Mouse (Mus musculus) limb, embryonic 11.5 days (tissue): ENCODE results near the gene Gm28729. TPM values are rescaled to one million over a fixed set of nuclear protein-coding genes. Genes with fewer than 3 reads are reported as not detected.

ENCODE experiments used
- ATAC-seq: fragments of 200-750 bp; cut with Nextera tagmentation; 2 replicates; pipeline ENCODE4 v1.8.0; 2017; ENCODE audit warnings: low read depth; ENCODE audit not compliant: insufficient number of reproducible peaks, low FRiP score, low TSS enrichment
- DNase-seq: peaks from one replicate; pipeline ENCODE4 v3.0.0-alpha.2; 2015; ENCODE audit warnings: low spot score
- H3K27ac ChIP-seq: fragments of 300-500 bp; sonication (generic); replicated peaks from 2 replicates; pipeline ENCODE4 v1.5.1; 2014; ENCODE audit warnings: low read depth, mild to moderate bottlenecking, low read length
- H3K27me3 ChIP-seq: fragments of 300-500 bp; sonication (generic); 2 replicates; pipeline ENCODE4 v1.6.1; 2014; ENCODE audit warnings: mild to moderate bottlenecking, low read length, mixed read lengths; ENCODE audit not compliant: control insufficient read depth, insufficient read depth
- H3K36me3 ChIP-seq: fragments of 300-500 bp; sonication (generic); 2 replicates; pipeline ENCODE4 v1.6.1; 2014; ENCODE audit warnings: mild to moderate bottlenecking, low read length, moderate library complexity, mixed read lengths; ENCODE audit not compliant: control insufficient read depth, insufficient read depth
- H3K4me1 ChIP-seq: fragments of 300-500 bp; sonication (generic); 2 replicates; pipeline ENCODE4 v1.6.1; 2014; ENCODE audit warnings: low read length, mixed read lengths; ENCODE audit not compliant: control insufficient read depth, insufficient read depth
- H3K4me2 ChIP-seq: fragments of 300-500 bp; sonication (generic); 2 replicates; pipeline ENCODE4 v1.6.1; 2014; ENCODE audit warnings: low read depth, mild to moderate bottlenecking, moderate library complexity; ENCODE audit not compliant: severe bottlenecking
- H3K4me3 ChIP-seq: fragments of 300-500 bp; sonication (generic); 2 replicates; pipeline ENCODE4 v1.5.1; 2014; ENCODE audit warnings: low read depth, low read length
- H3K9ac ChIP-seq: fragments of 300-500 bp; sonication (generic); 2 replicates; pipeline ENCODE4 v1.6.1; 2014; ENCODE audit warnings: mild to moderate bottlenecking, low read length
- H3K9me3 ChIP-seq: fragments of 300-500 bp; sonication (generic); 2 replicates; pipeline ENCODE4 v1.6.1; 2016; ENCODE audit warnings: low read length; ENCODE audit not compliant: control insufficient read depth
- WGBS: fragments of 180-500 bp; shearing (Covaris S2); extraction: QIAGEN DNeasy Blood & Tissue Kit; methylation state at CpG from one replicate; pipeline ENCODE4 v1.1.7; 2014; 5-methylcytosine and 5-hydroxymethylcytosine counted together
- polyA plus RNA-seq: library from polyadenylated mRNA; unstranded; fragments of >200 nt; fragmentation: Nextera tagmentation; extraction: Ambion mirVana; gene quantifications from 2 replicates; pipeline ENCODE4 v1.2.1, GENCODE M21; 2014

Gm28729 gene
- not detected in 2 replicates for polyA plus RNA-seq

DNA sequence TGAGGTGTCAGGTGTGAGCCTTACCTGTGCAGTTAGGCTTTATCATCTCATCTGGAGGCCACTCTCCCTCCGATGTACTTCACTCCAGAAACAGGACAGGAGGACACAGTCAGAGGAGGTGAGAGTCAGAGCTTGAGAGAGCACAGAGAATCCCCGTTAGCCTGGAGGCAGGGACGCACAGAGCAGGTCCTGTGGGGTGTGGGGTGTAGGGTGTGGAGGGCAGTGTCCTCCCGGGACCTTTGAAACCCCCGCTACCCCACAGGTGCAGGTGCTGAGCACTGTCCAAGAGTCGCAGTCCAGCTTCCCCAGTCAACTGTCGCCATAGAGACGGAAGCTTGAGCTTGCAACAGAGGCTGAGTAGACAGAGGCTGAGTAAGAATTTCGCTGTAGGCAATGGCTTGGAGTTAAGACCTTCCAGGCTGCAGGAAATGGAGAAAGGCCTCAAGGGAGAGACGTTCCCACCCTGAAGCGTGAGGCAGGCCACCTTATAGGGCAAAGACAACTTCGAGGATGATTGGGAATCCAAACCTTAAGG is at the start of gene Gm28729:
Gm28729 (minus strand) TSS at position 293 of the 535 bp plus-strand sequence.
- no peak within 1 kb of the TSS for H3K27ac ChIP-seq
- H3K9me3 ChIP-seq = no peaks in the 10 kb centered on the region; the same call in 1 of the 2 replicates
- 64% methylated on average over 12 of the region's 12 CpGs for WGBS
- 0 out of 2 replicates have a peak, but pooled peaks have one; percentile 26 for ATAC-seq
- H3K4me1 ChIP-seq = no peaks in the 10 kb centered on the region
- no peak within 1 kb of the TSS for H3K4me2 ChIP-seq
- H3K4me3 ChIP-seq = no peak within 1 kb of the TSS
- no peak for DNase-seq
- no peaks in the 10 kb centered on the region for H3K36me3 ChIP-seq
- no peaks in the 10 kb centered on the region for H3K27me3 ChIP-seq
- H3K9ac ChIP-seq = no peak within 1 kb of the TSS

DNA sequence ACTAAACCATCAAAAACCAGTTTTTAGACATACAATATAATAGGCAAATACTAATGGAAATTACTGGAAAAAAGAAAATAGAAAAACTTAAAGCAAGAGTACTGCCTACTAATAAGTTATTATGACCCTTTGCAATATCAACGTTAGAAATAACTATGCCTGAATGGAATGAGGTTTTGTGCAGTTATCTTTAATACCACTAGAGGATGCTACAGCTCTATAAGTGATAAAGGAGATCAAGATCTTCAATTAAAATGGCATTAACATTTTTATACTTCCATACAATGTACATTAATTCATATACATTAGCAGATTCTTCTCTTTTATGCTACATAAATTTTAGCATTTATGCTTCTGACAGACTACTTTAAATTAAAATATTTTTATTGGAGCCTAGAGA is 48.2 kb upstream of the Gm28729 start:
- 32% methylated on average over 1 of the region's 1 CpGs for WGBS
- no peak overlapping the region for H3K4me3 ChIP-seq
- DNase-seq (no peak), ATAC-seq (no peak)
- peaks cover 4% of the 10 kb centered on the region; the same call in 1 of the 2 replicates for H3K4me1 ChIP-seq
- H3K4me2 ChIP-seq = no peak overlapping the region
- no peak overlapping the region for H3K27ac ChIP-seq
- H3K27me3 ChIP-seq = no peaks in the 10 kb centered on the region
- H3K36me3 ChIP-seq = no peaks in the 10 kb centered on the region
- H3K9ac ChIP-seq = no peak overlapping the region
- no peaks in the 10 kb centered on the region for H3K9me3 ChIP-seq

DNA sequence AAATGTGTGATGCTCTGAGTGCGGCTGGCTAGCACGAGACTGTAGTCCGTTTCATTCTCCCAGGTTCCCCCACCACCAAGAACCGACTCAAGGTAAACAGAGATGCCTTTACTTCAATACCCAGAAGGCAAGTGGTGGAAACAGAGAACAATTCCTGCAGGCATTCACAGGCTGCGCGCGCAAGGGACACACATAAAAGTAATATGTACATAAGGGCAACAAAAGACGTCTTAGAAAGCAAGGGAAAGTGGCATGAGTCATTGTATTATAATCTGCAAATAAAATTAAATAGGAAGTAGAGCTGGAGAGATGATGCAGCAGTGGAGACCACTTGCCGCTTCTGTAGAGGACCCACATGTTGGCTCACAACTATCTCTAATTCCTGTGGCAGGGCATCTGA is 47.7 kb upstream of the Gm28729 start:
- H3K27ac ChIP-seq = no peak overlapping the region
- H3K4me2 ChIP-seq = no peak overlapping the region
- no peaks in the 10 kb centered on the region for H3K9me3 ChIP-seq
- no peak for ATAC-seq
- H3K9ac ChIP-seq = no peak overlapping the region
- no peaks in the 10 kb centered on the region for H3K27me3 ChIP-seq
- DNase-seq = no peak
- H3K4me3 ChIP-seq = no peak overlapping the region
- WGBS = 91% methylated on average over 9 of the region's 9 CpGs
- H3K4me1 ChIP-seq = peaks cover 4% of the 10 kb centered on the region; the same call in 1 of the 2 replicates
- H3K36me3 ChIP-seq = no peaks in the 10 kb centered on the region

DNA sequence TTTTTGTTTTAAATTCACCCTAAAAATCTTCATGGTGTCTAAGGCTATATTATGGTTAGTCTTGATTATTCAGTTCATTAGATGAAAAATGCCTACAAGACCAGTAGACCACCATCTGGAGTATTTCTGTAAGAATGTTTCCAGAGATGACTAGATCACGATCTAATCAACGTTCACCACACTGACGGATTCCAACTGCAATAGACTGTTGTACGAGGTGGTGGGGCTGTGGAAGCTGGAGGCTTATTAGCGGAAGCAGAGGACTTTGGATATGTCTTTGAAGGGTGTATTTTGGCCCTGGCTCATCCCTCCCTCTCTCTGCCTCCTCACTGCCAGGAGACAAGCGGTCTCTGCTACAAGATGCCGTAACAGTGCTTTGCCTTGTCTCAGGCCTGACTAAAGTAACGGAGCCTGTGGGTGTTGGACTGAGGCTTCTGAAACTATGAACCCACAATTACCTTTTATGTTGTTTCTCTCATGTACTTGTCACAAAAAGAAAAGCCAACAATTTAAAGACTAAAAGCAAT is 41.5 kb upstream of the Gm28729 start:
- DNase-seq (no peak), ATAC-seq (no peak)
- H3K27ac ChIP-seq = no peak overlapping the region
- H3K4me1 ChIP-seq = no peaks in the 10 kb centered on the region
- WGBS = 92% methylated on average over 8 of the region's 8 CpGs
- H3K4me2 ChIP-seq = no peak overlapping the region
- H3K9ac ChIP-seq = no peak overlapping the region
- no peaks in the 10 kb centered on the region for H3K27me3 ChIP-seq
- H3K36me3 ChIP-seq = peaks cover 2% of the 10 kb centered on the region; the same call in 1 of the 2 replicates
- no peaks in the 10 kb centered on the region for H3K9me3 ChIP-seq
- H3K4me3 ChIP-seq = no peak overlapping the region

DNA sequence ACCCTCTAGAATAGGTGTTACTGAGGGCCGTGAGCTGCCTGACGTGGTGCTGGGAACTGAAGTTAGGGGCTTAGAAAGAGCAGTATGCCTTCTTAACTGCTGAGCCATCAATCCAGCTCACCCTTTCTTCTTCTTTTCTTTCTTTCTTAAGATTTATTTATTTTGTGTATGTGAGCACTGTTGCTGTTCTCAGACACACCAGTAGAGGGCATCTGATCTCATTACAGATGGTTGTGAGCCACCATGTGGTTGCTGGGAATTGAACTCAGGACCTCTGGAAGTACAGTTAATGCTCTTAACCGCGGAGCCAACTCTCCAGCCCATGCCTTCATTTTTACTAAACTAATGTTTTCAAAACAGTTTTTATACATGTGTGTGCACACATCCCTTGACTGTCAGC is 38.4 kb upstream of the Gm28729 start:
- Histone ChIP-seq H3K27ac (no peak overlapping the region), H3K4me1 (no peaks in the 10 kb centered on the region), H3K4me3 (no peak overlapping the region), H3K27me3 (no peaks in the 10 kb centered on the region), H3K4me2 (no peak overlapping the region), H3K36me3 (peaks cover 6% of the 10 kb centered on the region; the same call in 1 of the 2 replicates), H3K9ac (no peak overlapping the region), H3K9me3 (no peaks in the 10 kb centered on the region)
- no peak for DNase-seq
- WGBS = 98% methylated on average over 4 of the region's 4 CpGs
- ATAC-seq = no peak

DNA sequence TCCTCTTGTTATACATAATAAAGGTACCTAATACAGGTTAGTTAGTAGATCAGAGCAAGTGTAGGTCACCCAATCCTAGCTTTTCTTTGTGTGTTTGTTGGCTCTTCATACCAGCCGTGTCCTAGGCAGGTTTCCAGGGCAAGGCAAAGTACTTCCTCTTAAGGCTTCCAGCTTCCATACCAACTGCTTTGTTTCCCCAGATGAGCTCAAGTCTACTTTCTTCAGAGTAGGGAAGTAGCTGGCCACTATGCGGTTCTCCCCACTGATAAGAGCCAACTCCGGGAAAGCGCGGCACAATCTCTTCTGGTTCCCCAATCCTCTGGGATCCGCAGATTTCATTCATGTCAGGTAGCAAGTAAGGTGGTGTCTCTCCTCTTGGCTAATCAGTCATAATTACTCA is 34.1 kb upstream of the Gm28729 start:
- Histone ChIP-seq H3K27me3 (no peaks in the 10 kb centered on the region), H3K9me3 (no peaks in the 10 kb centered on the region), H3K9ac (no peak overlapping the region), H3K4me1 (no peaks in the 10 kb centered on the region), H3K36me3 (peaks cover 6% of the 10 kb centered on the region; the same call in 1 of the 2 replicates), H3K4me3 (no peak overlapping the region), H3K27ac (no peak overlapping the region), H3K4me2 (no peak overlapping the region)
- ATAC-seq (no peak), DNase-seq (no peak)
- WGBS = 93% methylated on average over 6 of the region's 6 CpGs

DNA sequence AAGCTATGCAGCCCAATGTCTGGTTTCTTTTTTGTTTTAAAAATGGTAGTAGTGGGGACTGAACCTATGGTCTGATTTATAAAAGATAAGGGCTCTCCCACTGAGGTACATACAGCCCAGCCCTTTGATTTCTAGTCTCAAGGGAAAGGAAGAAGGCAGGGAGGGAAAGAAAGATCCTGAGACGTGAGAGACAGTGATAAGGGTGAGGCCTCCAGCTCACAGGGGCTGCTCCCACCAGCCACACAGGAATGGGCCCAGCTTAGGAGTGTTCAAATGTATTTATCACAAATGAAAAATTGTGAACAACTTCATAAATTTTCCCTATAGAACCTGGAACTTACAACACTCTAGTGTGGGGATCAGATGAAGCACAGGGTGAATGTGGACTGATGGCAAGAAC is 33.5 kb upstream of the Gm28729 start:
- no peaks in the 10 kb centered on the region for H3K27me3 ChIP-seq
- 69% methylated on average over 1 of the region's 1 CpGs for WGBS

DNA sequence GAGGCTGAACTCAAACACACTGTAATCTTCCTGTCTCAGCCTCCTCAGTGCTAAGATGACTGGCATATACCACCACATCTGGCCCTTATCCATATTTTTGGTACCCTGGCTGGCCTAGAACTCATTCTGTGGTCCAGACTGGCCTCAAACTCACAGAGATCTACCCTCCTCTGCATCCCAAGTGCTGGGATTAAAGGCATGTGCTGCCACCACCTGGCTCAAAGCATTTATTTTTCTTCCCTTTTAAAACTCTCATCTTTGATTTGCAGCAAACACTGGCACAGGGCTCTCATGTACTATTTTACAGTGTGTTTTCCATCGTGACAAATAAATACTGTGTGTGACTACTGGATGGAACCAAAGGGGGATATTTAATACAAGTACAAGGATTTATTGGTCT is 29.0 kb upstream of the Gm28729 start:
- ATAC-seq (no peak), DNase-seq (no peak)
- Histone ChIP-seq H3K4me2 (no peak overlapping the region), H3K4me1 (no peaks in the 10 kb centered on the region), H3K27ac (no peak overlapping the region), H3K27me3 (no peaks in the 10 kb centered on the region), H3K9ac (no peak overlapping the region), H3K9me3 (no peaks in the 10 kb centered on the region), H3K4me3 (no peak overlapping the region), H3K36me3 (0 out of 2 replicates have a peak, but pooled peaks cover 3% of the 10 kb centered on the region)
- WGBS = 95% methylated on average over 1 of the region's 1 CpGs

More for the DNA sequence above, 33.5 kb upstream of the Gm28729 start:
- Histone ChIP-seq H3K9ac (no peak overlapping the region), H3K4me3 (no peak overlapping the region), H3K4me2 (no peak overlapping the region), H3K36me3 (peaks cover 6% of the 10 kb centered on the region; the same call in 1 of the 2 replicates), H3K4me1 (no peaks in the 10 kb centered on the region), H3K9me3 (no peaks in the 10 kb centered on the region), H3K27ac (no peak overlapping the region)
- ATAC-seq (no peak), DNase-seq (no peak)
